Mouse (Mus musculus) gastrocnemius, postnatal 10 days (tissue): ENCODE results near the gene Pnma1. TPM values are rescaled to one million over a fixed set of nuclear protein-coding genes. Genes with fewer than 3 reads are reported as not detected.

Source experiments
- DNase-seq: peaks from one replicate; pipeline ENCODE4 v3.0.0; 2021; ENCODE audit warnings: mixed read lengths
- total RNA-seq, 2 experiments: library from RNA; stranded (reverse); gene quantifications; 2 replicates each; pipeline ENCODE4 v1.2.3; 2021

The Pnma1 gene
- total RNA-seq, 2 experiments from 2014 or later: 0.23 to 0.54 TPM

- peak; percentile 55 for DNase-seq
These were observed 47.4 kb downstream of the Pnma1 start, which contains the start of gene Acot6 for GRCm38 (mm10) chr12:84100604-84101492. TSS of gene Acot6 (plus strand) at chr12:84100654.

GRCm38 (mm10) chr12:84100071-84100470 is 48.2 kb downstream of the Pnma1 start:
- DNase-seq: no peak

GRCm38 (mm10) chr12:84099605-84100004 is 48.7 kb downstream of the Pnma1 start:
- DNase-seq: no peak

Other genes starting within 250 kb of the Pnma1 start
- gene Numb, start 226.6 kb downstream of the Pnma1 start, total RNA-seq: 10 to 100 TPM; 15.6 to 21.0 TPM
- 1 to 10 TPM; 3.2 to 4.3 TPM for gene Riox1, start 197.9 kb downstream of the Pnma1 start, total RNA-seq
- gene Heatr4, start 163.6 kb downstream of the Pnma1 start, total RNA-seq: not detected
- gene Acot2, start 160.6 kb downstream of the Pnma1 start, total RNA-seq: 10 to 100 TPM; 14.6 to 16.3 TPM
- gene Acot1, start 139.0 kb downstream of the Pnma1 start, total RNA-seq: 10 to 100 TPM in 1 of 2 experiments, 1 to 10 TPM in 1; 8.2 to 10.4 TPM
- gene Acot4, start 110.1 kb downstream of the Pnma1 start, total RNA-seq: under 1 TPM; 0.19 to 0.36 TPM
- not detected for gene Gm49366, start 109.6 kb downstream of the Pnma1 start, total RNA-seq
- not detected for gene Acot3, start 96.3 kb downstream of the Pnma1 start, total RNA-seq
- under 1 TPM; 0.23 TPM for gene Acot5, start 79.2 kb downstream of the Pnma1 start, total RNA-seq
- 1 to 10 TPM; 3.1 to 3.3 TPM for gene Acot6, start 47.8 kb downstream of the Pnma1 start, total RNA-seq
- 10 to 100 TPM in 1 of 2 experiments, 1 to 10 TPM in 1; 7.7 to 10.2 TPM for gene Dnal1, start 34.1 kb downstream of the Pnma1 start, total RNA-seq
- 10 to 100 TPM; 15.6 to 18.5 TPM for gene Elmsan1, start 70.4 kb upstream of the Pnma1 start, total RNA-seq
- 10 to 100 TPM; 65.1 to 68.1 TPM for gene Ptgr2, start 136.7 kb upstream of the Pnma1 start, total RNA-seq
- 10 to 100 TPM; 21.6 to 25.8 TPM for gene Zfp410, start 168.4 kb upstream of the Pnma1 start, total RNA-seq
- gene Coq6, start 213.2 kb upstream of the Pnma1 start, total RNA-seq: 10 to 100 TPM; 31.0 to 34.3 TPM
- under 1 TPM; 0.42 to 0.65 TPM for gene Fam161b, start 213.3 kb upstream of the Pnma1 start, total RNA-seq